Mouse (Mus musculus) lung, adult 10 weeks (tissue): Measurements from ENCODE around the gene Pyurf. TPM values are rescaled to one million over a fixed set of nuclear protein-coding genes. Genes with fewer than 3 reads are reported as not detected.

Source experiments
- polyA plus RNA-seq: library from polyadenylated mRNA; stranded (reverse); fragments of 350-450 nt; fragmentation: Illumina TruSeq; extraction: RNeasy Lipid Tissue Mini Kit (QIAGEN cat#74804); gene quantifications from one replicate; pipeline ENCODE4 v1.2.3, GENCODE M21; 2014; ENCODE audit warnings: low read depth, low replicate concordance; ENCODE audit not compliant: insufficient read depth

Pyurf gene
- 7.3 TPM for polyA plus RNA-seq

DNA sequence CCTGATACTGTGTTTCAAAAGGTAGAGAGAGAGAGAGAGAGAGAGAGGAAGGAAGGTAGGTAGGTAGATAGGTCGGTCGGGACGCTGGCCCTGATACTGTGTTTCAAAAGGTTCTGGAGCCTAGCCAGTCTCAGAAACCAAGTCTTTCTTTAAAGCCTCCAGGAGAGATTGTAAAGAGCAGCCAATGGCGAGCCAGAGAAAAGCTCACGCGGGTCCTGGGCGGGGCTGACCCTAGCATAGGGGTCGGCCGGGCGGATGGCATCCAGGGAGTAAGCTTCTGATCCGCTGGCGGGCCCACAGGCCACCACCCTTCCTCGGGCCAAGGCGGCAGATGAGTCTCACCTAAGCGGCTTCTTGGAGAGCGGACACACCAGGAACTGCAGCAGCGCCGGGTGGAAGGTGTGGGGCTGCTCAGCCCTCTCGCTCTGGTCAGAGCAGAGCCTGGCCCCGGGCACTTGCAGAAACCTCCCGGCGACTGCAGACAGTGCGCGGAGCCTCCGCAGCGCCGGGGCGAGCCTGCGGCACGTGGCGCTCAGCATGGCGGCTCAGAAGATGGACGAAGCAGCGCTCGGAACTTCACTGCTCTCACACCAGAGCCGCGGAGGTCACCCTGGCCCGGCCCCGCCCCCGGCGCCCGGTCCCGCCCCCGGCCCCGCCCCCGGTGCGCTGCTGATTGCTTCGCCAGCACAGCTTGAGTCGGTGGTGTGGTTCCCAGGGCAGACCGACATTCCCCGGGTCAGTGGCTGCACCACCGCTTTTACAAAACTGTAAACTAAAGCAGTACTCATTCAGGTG, at the start of gene Pyurf:
Pyurf (minus strand) TSS at position 612 of the 795 bp plus-strand sequence.

DNA sequence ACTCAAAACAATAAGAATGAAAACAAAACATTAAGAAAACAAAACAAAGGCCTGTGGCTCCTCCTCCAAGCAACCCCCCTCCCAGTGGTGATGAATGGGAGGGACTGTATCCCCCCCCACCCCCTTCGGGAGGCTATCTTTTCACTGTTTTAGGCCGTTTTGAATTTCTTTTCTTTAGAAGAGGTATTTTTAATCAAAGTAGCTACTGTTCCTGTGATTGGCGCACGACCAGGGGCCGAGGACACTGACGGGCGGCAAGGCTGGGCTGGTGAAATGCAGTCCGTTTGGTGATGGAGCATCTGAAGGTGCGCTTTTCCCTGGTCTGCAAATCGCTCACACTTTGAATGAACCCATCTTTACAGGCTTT, 10.5 kb upstream of the Pyurf start, which contains the start of gene Lancl2:
Lancl2 (plus strand) TSS at position 165 of the 367 bp plus-strand sequence.

Other genes starting within 250 kb of the Pyurf start
- 4.7 TPM for gene Ppm1k, start 156.6 kb downstream of the Pyurf start, polyA plus RNA-seq
- 4.1 TPM for gene Herc6, start 111.1 kb downstream of the Pyurf start, polyA plus RNA-seq
- gene Lancl2, start 10.5 kb upstream of the Pyurf start, polyA plus RNA-seq: 7.0 TPM
- 15.7 TPM for gene Vopp1, start 133.1 kb upstream of the Pyurf start, polyA plus RNA-seq
- not detected for gene Vmn1r21, start 158.3 kb upstream of the Pyurf start, polyA plus RNA-seq
- not detected for gene Vmn1r22, start 215.9 kb upstream of the Pyurf start, polyA plus RNA-seq
- not detected for gene Vmn1r23, start 234.8 kb upstream of the Pyurf start, polyA plus RNA-seq